Mouse (Mus musculus) G1E-ER4 (cell line): ENCODE data around the gene Ptger2. TPM values are rescaled to one million over a fixed set of nuclear protein-coding genes. Genes with fewer than 3 reads are reported as not detected.
"Not testable (repeated sequence)": the region's sequence is repeated elsewhere in the genome, so short reads cannot be mapped to it uniquely, and the experiment has no call there.

Experiments used
- GATA1 ChIP-seq: IDR thresholded peaks from one replicate; pipeline ENCODE4 v1.8.0; 2012; ENCODE audit warnings: low read length, inconsistent platforms
- polyA plus RNA-seq: library from polyadenylated mRNA; stranded (reverse); fragments of >175 nt; gene quantifications from 2 replicates; pipeline ENCODE4 v1.2.3, GENCODE M21; 2012

Gene Ptger2
- not detected in 2 replicates for polyA plus RNA-seq

DNA sequence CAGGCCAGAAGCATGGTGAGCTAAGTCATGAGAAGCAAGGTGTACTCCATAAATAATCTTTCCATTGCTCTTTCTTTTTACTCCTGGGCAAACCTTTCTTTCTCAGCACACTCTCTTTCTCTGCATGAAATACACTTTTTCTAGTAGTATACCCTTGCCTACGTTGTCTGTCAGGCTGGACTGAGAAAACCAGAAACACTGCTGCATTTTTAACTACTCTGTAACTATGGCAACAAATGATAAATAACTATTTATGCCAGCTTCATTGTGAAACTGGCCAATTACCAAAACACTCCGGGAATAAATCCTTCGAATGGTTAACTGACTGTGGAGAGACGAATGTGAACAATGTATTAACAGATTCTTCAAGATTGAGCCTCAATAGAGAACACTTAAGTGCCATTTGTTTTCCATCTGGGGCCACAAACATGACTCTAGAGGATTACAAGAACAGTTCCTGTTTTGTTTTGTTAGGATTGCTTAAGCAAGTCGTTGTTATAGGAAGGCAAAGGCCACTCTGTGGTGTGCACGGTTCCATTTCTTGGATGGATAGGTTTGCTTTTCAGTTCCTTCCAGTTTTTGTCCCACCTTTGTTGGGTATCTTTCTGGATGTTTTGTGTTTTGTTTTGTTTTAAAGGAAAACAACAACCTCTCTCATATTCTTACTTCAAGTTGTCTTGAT lies at the start of gene Ptger2:
Gene Ptger2, plus strand, starts transcription at position 522 of the 682 bp plus-strand sequence.
- TF ChIP-seq GATA1 = not testable (repeated sequence)

DNA sequence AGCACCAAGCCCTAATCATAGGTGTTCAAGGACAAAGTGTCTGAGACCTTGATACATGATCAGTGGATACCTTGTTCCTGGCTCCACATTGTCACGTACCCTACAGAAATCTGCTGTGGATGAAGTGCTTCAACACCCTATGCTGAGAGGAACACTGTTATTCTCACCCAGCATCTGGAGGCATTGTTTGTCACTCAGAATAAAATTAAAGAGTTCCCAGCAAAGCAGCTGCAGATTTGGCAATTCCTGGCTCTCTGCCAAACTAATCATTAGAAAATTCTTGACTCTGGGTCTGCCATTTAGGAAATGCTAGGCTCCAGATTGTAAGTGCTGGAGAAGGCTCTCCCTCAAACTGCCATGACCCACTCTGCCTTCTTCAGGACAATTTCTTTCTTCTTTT lies 27.2 kb upstream of the Ptger2 start:
- no peak for TF ChIP-seq GATA1

DNA sequence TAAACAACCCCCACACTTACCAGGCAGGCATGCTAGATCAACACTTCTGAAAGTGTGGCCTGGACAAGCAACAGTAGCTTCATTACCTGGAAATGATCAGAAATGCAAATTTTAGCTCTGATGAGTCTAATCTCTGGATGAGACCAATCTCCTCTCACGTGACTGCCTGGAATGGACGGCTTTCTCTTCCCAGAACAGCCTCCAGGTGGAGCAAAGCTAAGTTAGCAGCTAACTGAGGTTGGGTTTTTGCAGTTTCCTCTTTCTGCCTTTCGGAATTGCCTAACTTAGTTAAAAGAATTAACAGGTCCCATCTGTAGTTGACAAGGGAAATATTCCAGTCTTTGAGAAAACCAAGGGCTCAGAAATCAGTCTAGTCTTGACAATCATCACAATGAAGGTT lies 8.1 kb upstream of the Ptger2 start:
- TF ChIP-seq GATA1 = no peak

DNA sequence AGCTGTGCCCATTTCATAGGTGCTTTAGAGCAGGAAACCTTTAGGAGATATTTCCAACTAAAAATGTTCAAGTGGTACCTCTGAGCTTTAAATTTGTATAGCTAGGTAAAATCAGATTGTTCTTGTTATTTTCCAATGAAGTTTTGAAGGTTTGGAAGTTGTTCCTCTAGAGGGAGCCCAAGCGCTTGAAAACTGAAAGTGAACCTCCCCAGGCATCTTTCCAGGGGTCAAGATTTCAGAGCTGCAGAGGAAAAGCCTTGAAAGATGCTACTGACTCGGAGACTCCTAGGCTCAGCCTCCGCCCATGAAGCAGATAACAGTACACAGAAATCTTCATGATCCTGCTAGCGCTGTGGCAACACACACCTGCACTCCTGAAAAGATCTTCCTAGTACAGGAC lies 6.5 kb upstream of the Ptger2 start:
- no peak for TF ChIP-seq GATA1

DNA sequence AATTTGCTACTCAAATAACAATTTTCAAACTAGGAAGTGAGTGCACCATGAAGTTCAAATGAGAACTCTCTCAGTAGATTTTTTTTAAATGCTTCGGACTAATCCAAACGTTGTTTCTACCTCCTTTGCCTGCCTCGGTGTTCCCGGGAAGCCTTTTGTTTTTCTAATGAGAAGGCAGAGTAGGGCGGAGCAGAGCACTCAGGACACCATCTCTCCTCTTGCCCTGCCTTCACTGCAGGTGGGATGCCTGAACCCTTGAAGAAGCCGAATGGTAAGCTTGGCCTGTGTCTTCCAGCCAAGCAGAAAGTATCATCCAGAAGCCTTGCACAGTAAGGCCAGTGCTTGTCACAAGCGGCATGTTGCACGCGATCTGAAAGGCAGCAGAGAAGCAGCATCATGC lies 3.9 kb upstream of the Ptger2 start:
- no peak for TF ChIP-seq GATA1

DNA sequence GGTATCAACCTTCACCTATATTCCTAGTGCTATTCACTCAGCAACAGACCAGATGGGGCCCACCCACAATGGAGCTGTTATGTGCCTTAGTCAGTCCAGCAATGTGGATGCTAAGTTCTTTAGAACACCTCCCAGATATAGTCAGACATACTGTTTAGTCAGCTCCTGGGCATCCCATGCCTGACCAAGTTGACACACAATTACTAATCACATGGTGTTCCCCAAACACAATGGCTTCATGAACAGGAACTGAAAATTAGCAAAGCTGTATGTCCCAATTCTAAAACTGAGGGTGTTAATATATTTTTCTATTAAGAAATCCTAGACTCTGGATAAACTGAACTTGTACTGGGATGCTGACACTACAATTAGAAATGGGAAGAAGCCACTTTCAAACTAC lies 1.7 kb upstream of the Ptger2 start:
- no peak for TF ChIP-seq GATA1

DNA sequence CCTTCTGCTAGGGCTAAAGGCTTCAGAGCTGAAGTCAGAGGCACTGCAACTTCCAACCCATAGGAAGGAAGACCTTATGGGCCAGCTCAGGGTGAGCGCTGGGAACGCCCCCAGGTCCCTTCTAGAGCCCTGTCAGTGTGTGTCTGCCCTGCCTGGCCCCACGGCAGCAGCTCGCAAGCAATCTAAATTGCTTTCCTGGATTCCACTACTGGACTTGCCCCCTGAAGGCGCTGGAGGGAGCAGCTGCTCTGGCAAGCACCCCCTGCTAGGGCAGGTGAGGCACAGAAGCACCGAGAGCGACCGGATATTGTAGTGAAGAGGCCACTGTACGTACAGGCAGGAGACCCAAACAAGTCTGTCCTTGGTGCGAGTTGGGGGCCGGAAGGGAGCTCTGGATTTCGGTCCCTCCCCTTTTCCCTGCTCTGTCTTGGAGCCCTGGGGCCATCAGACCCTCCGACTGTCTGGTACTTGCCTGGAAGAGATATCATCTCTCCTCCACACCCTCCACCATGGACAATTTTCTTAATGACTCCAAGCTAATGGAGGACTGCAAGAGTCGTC lies 541 bp downstream of the Ptger2 start:
- TF ChIP-seq GATA1 = no peak

DNA sequence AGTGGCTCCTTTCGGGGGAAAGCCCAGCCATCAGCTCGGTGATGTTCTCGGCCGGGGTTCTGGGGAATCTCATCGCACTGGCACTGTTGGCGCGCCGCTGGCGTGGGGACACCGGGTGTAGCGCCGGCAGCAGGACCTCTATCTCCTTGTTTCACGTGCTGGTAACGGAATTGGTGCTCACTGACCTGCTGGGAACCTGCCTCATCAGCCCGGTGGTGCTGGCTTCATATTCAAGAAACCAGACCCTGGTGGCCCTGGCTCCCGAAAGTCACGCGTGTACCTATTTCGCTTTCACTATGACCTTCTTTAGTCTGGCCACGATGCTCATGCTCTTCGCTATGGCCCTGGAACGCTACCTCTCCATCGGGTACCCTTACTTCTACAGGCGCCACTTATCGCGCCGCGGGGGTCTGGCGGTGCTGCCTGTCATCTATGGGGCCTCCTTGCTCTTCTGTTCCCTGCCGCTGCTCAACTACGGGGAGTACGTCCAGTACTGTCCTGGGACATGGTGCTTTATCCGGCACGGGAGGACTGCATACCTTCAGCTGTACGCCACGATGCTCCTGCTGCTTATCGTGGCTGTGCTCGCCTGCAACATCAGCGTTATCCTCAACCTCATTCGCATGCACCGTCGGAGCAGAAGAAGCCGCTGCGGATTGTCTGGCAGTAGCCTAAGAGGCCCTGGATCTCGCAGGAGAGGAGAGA lies 1.2 kb downstream of the Ptger2 start:
- TF ChIP-seq GATA1 = no peak

DNA sequence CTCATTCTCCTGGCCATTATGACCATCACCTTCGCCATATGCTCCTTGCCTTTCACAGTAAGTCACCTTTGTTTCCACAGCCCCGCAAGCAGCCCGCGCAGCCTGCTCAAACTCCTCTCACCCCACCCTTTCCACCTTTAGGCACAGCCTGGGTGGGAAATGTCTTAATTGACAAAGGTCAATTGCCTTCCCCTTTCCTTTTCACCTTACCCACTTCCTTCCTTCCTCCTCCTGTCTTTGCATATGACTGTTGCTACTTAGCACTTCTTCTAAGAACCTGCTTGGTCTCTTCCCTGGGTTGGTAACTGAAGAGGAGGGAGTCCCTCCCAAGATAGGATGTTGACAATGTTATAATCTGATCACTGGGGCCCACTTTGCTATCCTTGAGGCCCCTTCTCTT lies 1.8 kb downstream of the Ptger2 start:
- TF ChIP-seq GATA1 = no peak

DNA sequence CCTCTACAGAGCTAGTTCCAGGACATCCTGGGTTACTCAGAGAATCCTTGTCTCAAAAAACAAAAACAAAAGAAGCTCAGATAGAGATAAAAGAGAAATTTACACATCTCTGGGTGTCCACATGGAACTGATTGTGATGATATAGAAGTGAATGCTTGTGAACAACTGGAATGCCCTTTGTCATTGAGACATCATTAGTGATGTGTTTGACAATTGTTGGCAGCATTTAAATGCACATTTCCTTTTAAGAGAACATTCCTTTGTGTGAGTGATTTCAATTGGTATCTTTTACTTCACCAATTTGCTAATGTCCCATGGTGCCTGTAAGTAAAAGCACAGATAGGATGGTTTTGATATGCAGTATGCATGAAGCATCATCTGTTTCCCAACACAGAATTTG lies 6.3 kb downstream of the Ptger2 start:
- TF ChIP-seq GATA1 = no peak

DNA sequence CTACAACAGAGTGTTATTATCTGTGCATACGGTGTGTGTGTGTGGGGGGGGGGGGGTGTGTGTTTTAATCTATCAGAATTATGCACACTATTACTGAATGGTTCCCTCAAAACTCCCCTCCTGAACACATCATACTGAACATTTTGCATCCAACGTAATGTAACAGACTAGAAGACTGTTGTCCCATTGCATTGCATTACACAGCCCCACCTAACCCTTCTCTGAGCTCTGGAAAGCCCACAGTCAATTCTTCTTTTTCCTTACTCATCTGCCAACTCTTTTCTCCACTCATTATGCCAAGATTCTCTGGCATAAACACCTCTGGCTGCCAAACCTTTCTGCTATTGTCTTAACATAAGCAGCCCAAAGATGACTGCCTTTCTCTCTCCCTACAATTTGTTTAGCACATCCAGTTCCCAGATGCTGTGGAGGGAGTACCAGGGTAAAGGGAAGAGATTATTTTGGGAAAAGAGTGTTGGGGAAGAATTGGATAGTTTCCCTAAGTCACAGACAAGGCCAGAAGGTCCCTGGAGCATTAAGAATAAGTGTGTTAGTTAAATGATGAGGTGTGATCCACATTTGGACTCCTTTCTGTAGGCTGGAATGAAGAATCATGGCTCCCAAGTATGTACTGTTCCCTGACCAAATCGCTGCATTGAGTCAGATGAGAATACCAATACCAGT lies 12.2 kb downstream of the Ptger2 start:
- no peak for TF ChIP-seq GATA1

DNA sequence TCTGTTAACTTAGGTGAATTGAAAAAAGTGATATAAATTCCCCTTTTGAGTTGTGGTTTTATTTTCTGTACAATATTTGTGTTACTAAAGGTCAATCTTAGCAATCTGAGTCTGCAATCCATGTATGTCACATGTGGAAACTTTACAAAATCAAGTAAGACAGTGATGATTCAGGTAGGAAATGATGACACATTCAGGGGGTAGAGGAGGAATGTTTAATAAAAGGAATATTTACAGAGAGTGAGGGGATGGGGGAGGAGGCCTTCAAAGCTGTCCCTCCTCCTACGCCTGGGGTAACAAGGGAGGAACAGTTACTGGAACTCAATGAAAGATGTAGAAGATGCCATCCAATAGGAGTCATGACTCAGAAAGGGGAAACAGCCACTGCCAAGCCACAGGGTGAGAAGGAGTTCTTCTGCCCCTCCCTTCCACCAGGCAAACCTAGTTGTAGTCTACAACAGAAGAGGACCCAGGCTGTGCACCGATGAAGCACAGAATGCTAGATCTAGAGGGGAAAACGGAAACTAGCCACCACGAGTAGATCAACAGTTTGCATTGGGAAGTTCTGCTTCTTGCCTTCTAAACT lies 17.8 kb downstream of the Ptger2 start:
- TF ChIP-seq GATA1 = no peak

DNA sequence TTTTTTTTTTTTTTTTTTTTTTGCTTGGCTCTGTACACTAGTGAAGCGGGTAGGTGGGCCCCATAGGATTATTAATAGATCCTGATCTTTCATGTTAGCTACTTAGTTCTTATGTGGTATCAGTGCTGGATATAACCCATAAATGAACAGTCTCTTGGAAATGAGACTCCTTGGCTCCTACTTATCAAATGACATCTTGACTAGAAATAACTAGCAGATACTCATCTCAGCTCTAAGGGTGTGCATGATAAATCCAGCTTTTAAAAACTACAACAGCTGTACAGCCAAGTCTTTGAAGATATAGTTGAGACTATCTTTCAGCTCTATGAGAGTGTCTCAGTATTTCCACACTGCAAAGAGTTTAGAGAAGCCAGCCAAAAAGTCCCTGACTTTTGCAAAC lies 21.2 kb downstream of the Ptger2 start:
- no peak for TF ChIP-seq GATA1

DNA sequence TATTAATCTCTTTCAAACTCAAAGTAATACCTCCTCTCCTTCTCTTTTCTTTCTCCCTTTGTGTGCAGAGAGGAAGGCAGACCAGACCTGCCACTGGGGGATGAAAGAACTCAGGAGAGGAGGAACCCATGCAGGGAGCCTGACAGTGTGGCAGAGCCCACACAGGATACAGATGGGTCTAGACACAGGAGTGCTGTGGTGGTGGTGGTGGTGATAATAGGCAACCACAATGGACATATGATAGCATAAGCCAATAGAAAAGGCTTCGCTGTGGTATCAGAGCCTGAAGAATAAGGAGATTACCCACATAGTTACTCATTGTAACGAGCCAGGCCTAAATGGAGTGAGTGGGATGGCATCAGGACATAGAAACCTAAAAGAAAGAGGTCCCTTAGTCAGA lies 23.3 kb downstream of the Ptger2 start:
- TF ChIP-seq GATA1 = no peak

DNA sequence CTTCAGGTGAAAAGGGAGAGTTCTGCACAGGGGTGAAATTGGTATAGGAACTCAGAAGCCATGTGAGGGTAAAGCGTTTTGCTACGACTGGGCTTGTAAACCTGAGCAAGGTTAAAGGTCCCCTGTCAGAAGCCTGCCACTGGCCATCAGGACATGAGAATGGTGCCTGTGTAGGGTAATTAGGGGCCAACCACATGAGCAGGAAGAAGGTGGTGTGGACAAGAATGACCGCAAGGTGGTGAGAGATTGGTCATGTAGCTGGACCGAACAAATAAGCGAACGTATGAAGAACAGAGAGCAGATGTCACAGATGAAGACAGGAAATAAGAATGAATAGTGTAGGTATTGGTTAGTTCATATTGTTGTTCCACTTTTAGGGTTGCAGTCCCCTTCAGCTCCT lies 23.7 kb downstream of the Ptger2 start:
- no peak for TF ChIP-seq GATA1

DNA sequence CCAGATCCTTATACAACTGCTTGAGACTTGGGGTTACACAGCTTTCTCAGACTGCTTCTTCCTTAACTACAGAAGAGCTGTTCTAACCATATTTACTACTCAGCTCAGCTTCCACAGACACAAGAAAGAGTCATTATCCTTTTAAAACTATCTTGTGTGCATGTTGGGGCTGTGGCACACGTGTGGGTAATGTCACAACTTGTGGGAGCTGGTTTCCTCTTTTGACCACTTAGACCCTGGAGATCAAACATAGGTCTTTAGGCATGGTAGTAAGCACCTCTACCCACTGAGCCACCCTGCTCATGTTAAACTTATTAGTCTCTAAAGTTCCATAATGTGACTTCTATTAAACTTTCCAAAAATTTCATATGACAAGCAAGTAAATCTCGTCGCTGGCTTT lies 33.6 kb downstream of the Ptger2 start:
- TF ChIP-seq GATA1 = no peak

DNA sequence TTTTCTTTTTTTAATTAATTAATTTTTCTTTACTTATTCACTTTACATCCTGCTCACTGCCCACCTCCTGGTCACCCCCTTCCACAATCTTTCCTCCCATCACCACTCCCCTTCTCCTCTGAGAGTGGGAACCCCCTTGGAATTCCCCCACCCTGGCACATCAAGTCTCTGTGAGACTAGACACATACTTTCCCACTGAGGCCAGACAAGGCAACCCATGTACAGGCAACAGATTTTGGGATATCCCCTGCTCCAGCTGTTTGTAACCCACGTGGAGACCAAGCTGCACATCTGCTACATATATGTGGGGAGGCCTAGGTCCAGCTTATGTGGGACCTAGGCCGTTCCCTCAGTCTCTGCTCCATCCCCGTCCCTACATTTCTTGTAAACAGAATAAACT lies 46.3 kb downstream of the Ptger2 start:
- TF ChIP-seq GATA1 = no peak
